Comparison of ENCODE assay signal across 9 mouse cellular contexts in the genomic region with DNA sequence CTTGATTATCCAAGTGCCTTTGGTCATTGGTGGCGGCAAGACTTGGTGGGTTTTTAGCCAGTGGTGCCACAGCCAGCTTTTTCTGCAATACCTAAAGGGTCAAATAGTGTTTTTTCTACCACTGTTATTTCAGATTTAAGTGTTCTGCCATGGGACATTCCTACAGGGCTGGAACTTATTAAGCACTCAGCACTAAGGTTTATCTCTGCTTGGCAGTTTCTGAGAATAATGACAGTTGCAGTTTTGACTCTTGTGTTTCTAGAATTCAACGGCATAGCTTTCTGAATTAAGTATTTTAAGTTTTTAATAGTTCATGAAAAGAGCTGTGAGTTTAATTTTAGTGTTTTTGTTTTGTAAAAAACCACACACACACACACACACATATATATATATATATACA. TPM values are rescaled to one million over a fixed set of nuclear protein-coding genes. Genes with fewer than 3 reads are reported as not detected.
DNase-seq lines count a peak whose midpoint lies in the region; ATAC-seq and TF ChIP-seq lines count a peak whose summit lies in the region.
"Had no signal": no experiment of that assay in that cellular context is flagged by ENCODE, and none has a peak within 500 bp of the region (broad histone marks: within the 10 kb centered on the region; RNA-seq: fewer than 3 reads in every experiment).

No protein-coding gene starts in this region.

- H3K4me3 ChIP-seq in forebrain, postnatal 0 days (ENCODE audit: low read depth, low read length) = peak overlapping the region; percentile 86
- H3K4me3 ChIP-seq in liver, embryonic 13.5 days (replicated peaks) = peak overlapping the region; percentile 93

- ATAC-seq in forebrain, postnatal 0 days = no peak
- no peak for ATAC-seq in liver, embryonic 13.5 days (ENCODE audit: low read depth)

- peak overlapping the region; percentile 66 for H3K4me2 ChIP-seq in forebrain, postnatal 0 days (ENCODE audit: low read depth)
- peak overlapping the region; percentile 82 for H3K4me2 ChIP-seq in liver, embryonic 13.5 days

- H3K9me3 ChIP-seq in forebrain, postnatal 0 days (ENCODE audit: low read length) = 0 out of 2 replicates have a peak, but pooled peaks cover 3% of the 10 kb centered on the region
- H3K9me3 ChIP-seq in liver, embryonic 13.5 days (replicated peaks) = no peaks in the 10 kb centered on the region

- H3K9ac ChIP-seq in forebrain, postnatal 0 days = no peak overlapping the region
- peak overlapping the region; percentile 80 for H3K9ac ChIP-seq in liver, embryonic 13.5 days

- H3K27me3 ChIP-seq in forebrain, postnatal 0 days (ENCODE audit: insufficient read depth, low read length) = no peaks in the 10 kb centered on the region
- H3K27me3 ChIP-seq in liver, embryonic 13.5 days = no peaks in the 10 kb centered on the region

- peak; percentile 2 for DNase-seq in embryo, embryonic 10.5 days (ENCODE audit: low spot score)
- DNase-seq in embryo, embryonic 11 days = no peak
- DNase-seq in A20 (ENCODE audit: low read depth, low spot score) = peak; percentile 14
- DNase-seq in forebrain, postnatal 0 days = no peak
- DNase-seq in liver, embryonic 13.5 days = peak; percentile 12
- no peak for DNase-seq in yolk sac, embryonic 10.5 days (ENCODE audit: low spot score)
- DNase-seq in kidney, adult 9 months = no peak
- no peak for DNase-seq in layer of hippocampus, postnatal 14 days (ENCODE audit: low spot score in 2 of 2)
- DNase-seq: kidney, postnatal 25 days had no signal

- no peak overlapping the region for H3K27ac ChIP-seq in forebrain, postnatal 0 days (ENCODE audit: low read depth, low read length)
- peak overlapping the region; percentile 74 for H3K27ac ChIP-seq in liver, embryonic 13.5 days

- no peaks in the 10 kb centered on the region for H3K36me3 ChIP-seq in forebrain, postnatal 0 days (ENCODE audit: insufficient read depth)
- H3K36me3 ChIP-seq in liver, embryonic 13.5 days = peaks cover 7% of the 10 kb centered on the region; the same call in 1 of the 2 replicates

- peaks cover 20% of the 10 kb centered on the region for H3K4me1 ChIP-seq in forebrain, postnatal 0 days (ENCODE audit: insufficient read depth)
- H3K4me1 ChIP-seq in liver, embryonic 13.5 days (replicated peaks) = peaks cover 39% of the 10 kb centered on the region

- TF ChIP-seq CTCF in forebrain, postnatal 0 days (IDR thresholded peaks at IDR 0.05; ENCODE audit: low read depth) = no peak

- 89% methylated on average over 2 of the region's 2 CpGs for WGBS in forebrain, postnatal 0 days
- WGBS in liver, embryonic 13.5 days (ENCODE audit: insufficient replicate concordance) = 40% methylated on average over 2 of the region's 2 CpGs

RNA-seq across cellular contexts. Expression of gene Ccdc71l, which starts 2.5 kb away (rescaled TPM):
- total RNA-seq in forebrain, postnatal 0 days (2014; rRNA removed) = 35.4 and 38.5 TPM in 2 replicates
- 3.8 and 4.3 TPM in 2 replicates for polyA plus RNA-seq in forebrain, postnatal 0 days (2015; fragmentation: Nextera tagmentation; extraction: Ambion mirVana)
- 4.2 and 4.6 TPM in 2 replicates for polyA plus RNA-seq in liver, embryonic 13.5 days (2015; fragmentation: Nextera tagmentation; extraction: Ambion mirVana)
- total RNA-seq in layer of hippocampus, postnatal 14 days (2021) = 10 to 100 TPM; 20.3 to 22.2 TPM

Comparison
In these comparisons a context has a peak if more than half of its experiments do, and no peak if none do; other contexts are left out.
1. DNase-seq: peak in embryo, embryonic 10.5 days (single experiment), A20 (single experiment) and liver, embryonic 13.5 days (single experiment); none in embryo, embryonic 11 days (single experiment), forebrain, postnatal 0 days (single experiment), yolk sac, embryonic 10.5 days (single experiment), kidney, adult 9 months (single experiment) and layer of hippocampus, postnatal 14 days (0 of 2).